Mouse (Mus musculus) lung, embryonic 16.5 days (tissue): ENCODE results near the gene Dnaic1. TPM values are rescaled to one million over a fixed set of nuclear protein-coding genes. Genes with fewer than 3 reads are reported as not detected.

Experiments
- ATAC-seq: fragments of 200-750 bp; cut with Nextera tagmentation; 2 replicates; pipeline ENCODE4 v1.8.0; 2017; ENCODE audit warnings: low read depth, mild to moderate bottlenecking, moderate library complexity
- H3K27ac ChIP-seq: fragments of 300-500 bp; sonication (generic); 2 replicates; pipeline ENCODE4 v1.5.1; 2014; ENCODE audit warnings: mild to moderate bottlenecking, control low read depth, low read length
- H3K27me3 ChIP-seq: fragments of 300-500 bp; sonication (generic); 2 replicates; pipeline ENCODE4 v1.6.1; 2014; ENCODE audit warnings: low read depth, low read length, mixed read lengths; ENCODE audit not compliant: control insufficient read depth, insufficient read depth
- H3K36me3 ChIP-seq: fragments of 300-500 bp; sonication (generic); 2 replicates; pipeline ENCODE4 v1.6.1; 2014; ENCODE audit warnings: low read length; ENCODE audit not compliant: control insufficient read depth, insufficient read depth
- H3K4me1 ChIP-seq: fragments of 300-500 bp; sonication (generic); replicated peaks from 2 replicates; pipeline ENCODE4 v1.6.1; 2014; ENCODE audit warnings: low read length, mixed read lengths; ENCODE audit not compliant: control insufficient read depth, insufficient read depth
- H3K4me2 ChIP-seq: fragments of 300-500 bp; sonication (generic); 2 replicates; pipeline ENCODE4 v1.6.1; 2014; ENCODE audit warnings: low read depth, low read length, control low read depth
- H3K4me3 ChIP-seq: fragments of 300-500 bp; sonication (generic); 2 replicates; pipeline ENCODE4 v1.5.1; 2014; ENCODE audit warnings: mild to moderate bottlenecking, low read length, control low read depth
- H3K9ac ChIP-seq: fragments of 300-500 bp; sonication (generic); 2 replicates; pipeline ENCODE4 v1.6.1; 2014; ENCODE audit warnings: low read length, control low read depth
- H3K9me3 ChIP-seq: fragments of 300-500 bp; sonication (generic); 2 replicates; pipeline ENCODE4 v1.6.1; 2016; ENCODE audit warnings: low read length; ENCODE audit not compliant: control insufficient read depth
- WGBS: fragments of 180-500 bp; shearing (Covaris S2); extraction: QIAGEN DNeasy Blood & Tissue Kit; methylation state at CpG from one replicate; pipeline ENCODE4 v1.1.7; 2014; 5-methylcytosine and 5-hydroxymethylcytosine counted together
- polyA plus RNA-seq: library from polyadenylated mRNA; unstranded; fragments of >200 nt; fragmentation: Nextera tagmentation; extraction: Ambion mirVana; gene quantifications from 2 replicates; pipeline ENCODE4 v1.2.1, GENCODE M21; 2015

Dnaic1 gene
- 2.9 and 4.0 TPM in 2 replicates for polyA plus RNA-seq

GRCm38 (mm10) chr4:41569411-41569885 lies at the start of gene Dnaic1, which contains the start of gene Fam219a:
Gene Dnaic1 (plus strand): TSS chr4:41569775.
Gene Fam219a (minus strand): TSS chr4:41569538.
- WGBS, result under 1% methylated on average over 36 of the region's 41 CpGs

DNA sequence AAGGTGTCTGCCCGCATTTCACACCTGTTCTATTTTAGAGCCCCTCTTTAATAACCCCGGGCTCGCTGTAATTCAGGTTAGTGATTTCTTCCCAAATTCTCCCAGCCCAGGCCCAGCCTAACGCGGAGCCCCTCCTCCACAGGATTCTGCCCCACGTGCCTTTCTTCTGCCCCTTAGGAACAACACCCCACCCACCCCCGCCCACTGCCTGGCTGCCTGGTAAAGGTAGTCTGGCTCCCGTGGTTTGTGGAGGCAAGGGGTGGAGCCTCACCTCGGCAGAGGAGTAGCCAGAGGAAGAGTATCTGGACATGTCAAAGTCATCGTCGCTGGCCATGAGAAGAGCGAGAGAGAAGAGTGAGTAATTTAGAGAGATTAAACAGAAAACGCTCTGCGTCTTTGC lies 48.9 kb upstream of the Dnaic1 start:
- H3K4me3 ChIP-seq, result no peak overlapping the region
- H3K9ac ChIP-seq, result no peak overlapping the region
- no peaks in the 10 kb centered on the region for H3K36me3 ChIP-seq
- H3K27ac ChIP-seq, result no peak overlapping the region
- H3K4me1 ChIP-seq, result no peaks in the 10 kb centered on the region
- 36% methylated on average over 14 of the region's 14 CpGs for WGBS
- H3K9me3 ChIP-seq, result no peaks in the 10 kb centered on the region
- no peak for ATAC-seq
- no peak overlapping the region for H3K4me2 ChIP-seq
- no peaks in the 10 kb centered on the region for H3K27me3 ChIP-seq

More at GRCm38 (mm10) chr4:41569411-41569885, at the start of gene Dnaic1, which contains the start of gene Fam219a:
- ATAC-seq, result peak; percentile 99
- peak within 1 kb of the TSS; percentile 76 for H3K4me2 ChIP-seq
- H3K9ac ChIP-seq, result peak within 1 kb of the TSS; percentile 75
- no peaks in the 10 kb centered on the region; the same call in 1 of the 2 replicates for H3K27me3 ChIP-seq
- peak within 1 kb of the TSS; percentile 19; the same call in 1 of the 2 replicates for H3K27ac ChIP-seq
- no peaks in the 10 kb centered on the region for H3K9me3 ChIP-seq
- no peaks in the 10 kb centered on the region for H3K36me3 ChIP-seq
- peaks cover 6% of the 10 kb centered on the region; the same call in 1 of the 2 replicates for H3K4me1 ChIP-seq
- peak within 1 kb of the TSS; percentile 80 for H3K4me3 ChIP-seq

DNA sequence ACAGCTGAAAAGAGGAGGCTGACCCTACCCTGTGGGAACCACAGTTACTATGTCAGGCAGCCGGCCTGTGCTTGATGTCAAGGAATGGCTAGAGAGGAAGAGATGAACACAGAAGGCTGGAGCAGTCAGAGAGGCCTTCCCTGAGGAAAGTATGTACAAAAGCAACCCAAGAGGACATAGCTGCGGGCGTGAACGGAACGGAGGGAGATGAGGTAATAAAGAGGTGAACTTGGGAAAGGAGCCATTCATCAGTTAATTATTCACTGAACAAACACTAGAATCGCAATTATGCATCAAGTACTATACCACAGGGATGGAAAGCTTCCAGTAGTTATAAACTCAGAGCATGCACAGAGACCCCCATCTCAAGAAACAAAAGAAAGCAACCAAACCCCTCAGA lies 47.4 kb upstream of the Dnaic1 start:
- H3K27ac ChIP-seq, result no peak overlapping the region
- H3K4me3 ChIP-seq, result no peak overlapping the region
- H3K9ac ChIP-seq, result no peak overlapping the region
- WGBS, result 54% methylated on average over 6 of the region's 6 CpGs
- H3K4me2 ChIP-seq, result no peak overlapping the region
- H3K27me3 ChIP-seq, result no peaks in the 10 kb centered on the region
- ATAC-seq, result 0 out of 2 replicates have a peak, but pooled peaks have one; percentile 15
- no peaks in the 10 kb centered on the region for H3K36me3 ChIP-seq
- no peaks in the 10 kb centered on the region for H3K4me1 ChIP-seq
- H3K9me3 ChIP-seq, result no peaks in the 10 kb centered on the region

GRCm38 (mm10) chr4:41522788-41523187 lies 46.8 kb upstream of the Dnaic1 start:
- ATAC-seq, result no peak
- no peaks in the 10 kb centered on the region for H3K27me3 ChIP-seq
- H3K9ac ChIP-seq, result no peak overlapping the region
- no peak overlapping the region for H3K27ac ChIP-seq
- H3K4me2 ChIP-seq, result no peak overlapping the region
- WGBS, result 32% methylated on average over 5 of the region's 5 CpGs
- H3K36me3 ChIP-seq, result no peaks in the 10 kb centered on the region
- H3K9me3 ChIP-seq, result no peaks in the 10 kb centered on the region
- H3K4me3 ChIP-seq, result no peak overlapping the region
- H3K4me1 ChIP-seq, result no peaks in the 10 kb centered on the region

DNA sequence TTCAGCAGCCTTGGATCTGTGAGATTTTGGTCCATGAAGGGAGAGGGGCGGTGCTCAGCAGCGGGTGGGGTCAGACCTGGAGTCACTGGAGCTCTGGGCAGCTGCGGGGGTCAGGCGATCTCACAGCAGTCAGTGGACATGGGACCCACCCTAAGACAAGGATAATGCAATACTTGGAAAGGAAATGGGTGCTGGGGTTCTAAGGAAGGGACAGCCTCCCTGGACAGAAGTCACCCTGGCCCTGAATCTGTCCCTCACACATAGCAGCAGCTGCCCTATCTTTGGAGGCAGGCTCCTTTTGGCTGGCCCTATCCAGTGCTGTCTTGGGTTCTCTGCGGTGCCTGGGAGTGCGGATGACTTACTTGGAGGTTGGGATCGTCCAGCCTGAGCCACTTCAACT lies 45.7 kb upstream of the Dnaic1 start:
- H3K27me3 ChIP-seq, result no peaks in the 10 kb centered on the region

GRCm38 (mm10) chr4:41524829-41525228 lies 44.7 kb upstream of the Dnaic1 start:
- no peaks in the 10 kb centered on the region for H3K9me3 ChIP-seq
- H3K4me1 ChIP-seq, result 0 out of 2 replicates have a peak, but pooled peaks cover 2% of the 10 kb centered on the region
- 60% methylated on average over 9 of the region's 9 CpGs for WGBS
- H3K4me3 ChIP-seq, result no peak overlapping the region
- H3K27ac ChIP-seq, result no peak overlapping the region
- H3K27me3 ChIP-seq, result no peaks in the 10 kb centered on the region
- no peaks in the 10 kb centered on the region for H3K36me3 ChIP-seq
- no peak overlapping the region for H3K4me2 ChIP-seq
- H3K9ac ChIP-seq, result no peak overlapping the region
- no peak for ATAC-seq

More for the DNA sequence above, 45.7 kb upstream of the Dnaic1 start:
- 72% methylated on average over 7 of the region's 7 CpGs for WGBS
- Histone ChIP-seq H3K4me1 (0 out of 2 replicates have a peak, but pooled peaks cover 2% of the 10 kb centered on the region), H3K27ac (no peak overlapping the region), H3K4me2 (no peak overlapping the region), H3K4me3 (no peak overlapping the region), H3K9me3 (no peaks in the 10 kb centered on the region), H3K36me3 (no peaks in the 10 kb centered on the region), H3K9ac (no peak overlapping the region)
- no peak for ATAC-seq

DNA sequence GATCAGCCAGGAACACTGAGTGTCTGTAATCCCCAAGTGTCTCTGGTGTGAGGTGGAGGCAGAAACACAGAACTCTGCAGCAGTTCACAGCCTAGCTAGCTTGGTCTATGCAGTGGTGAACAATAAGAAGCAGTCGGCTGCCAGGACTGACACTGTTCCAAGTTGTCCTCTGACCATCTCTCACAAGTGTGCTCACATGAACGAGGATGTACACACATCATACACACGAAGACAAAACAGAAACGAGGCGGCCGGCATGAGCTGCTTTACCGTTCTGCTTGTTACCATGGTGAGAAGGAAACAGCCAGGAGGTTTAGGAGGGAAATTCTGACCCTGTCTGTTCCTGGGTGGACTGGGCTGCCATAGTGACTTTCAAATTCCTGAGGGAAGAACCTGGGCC lies 43.0 kb upstream of the Dnaic1 start:
- no peak overlapping the region for H3K4me2 ChIP-seq
- H3K4me1 ChIP-seq, result 0 out of 2 replicates have a peak, but pooled peaks cover 2% of the 10 kb centered on the region
- 51% methylated on average over 7 of the region's 7 CpGs for WGBS
- no peak overlapping the region for H3K9ac ChIP-seq
- ATAC-seq, result no peak
- H3K4me3 ChIP-seq, result no peak overlapping the region
- no peaks in the 10 kb centered on the region for H3K27me3 ChIP-seq
- H3K27ac ChIP-seq, result no peak overlapping the region
- H3K9me3 ChIP-seq, result no peaks in the 10 kb centered on the region
- no peaks in the 10 kb centered on the region for H3K36me3 ChIP-seq

GRCm38 (mm10) chr4:41527076-41527475 lies 42.5 kb upstream of the Dnaic1 start:
- Histone ChIP-seq H3K4me3 (no peak overlapping the region), H3K9ac (no peak overlapping the region), H3K4me2 (no peak overlapping the region), H3K36me3 (no peaks in the 10 kb centered on the region), H3K4me1 (0 out of 2 replicates have a peak, but pooled peaks cover 2% of the 10 kb centered on the region), H3K27ac (no peak overlapping the region), H3K9me3 (no peaks in the 10 kb centered on the region), H3K27me3 (no peaks in the 10 kb centered on the region)
- WGBS, result 39% methylated on average over 13 of the region's 13 CpGs
- ATAC-seq, result no peak

GRCm38 (mm10) chr4:41527996-41528395 lies 41.6 kb upstream of the Dnaic1 start:
- 20% methylated on average over 8 of the region's 8 CpGs for WGBS
- H3K4me2 ChIP-seq, result no peak overlapping the region
- H3K36me3 ChIP-seq, result no peaks in the 10 kb centered on the region
- H3K27me3 ChIP-seq, result no peaks in the 10 kb centered on the region
- 0 out of 2 replicates have a peak, but pooled peaks cover 2% of the 10 kb centered on the region for H3K4me1 ChIP-seq
- H3K4me3 ChIP-seq, result no peak overlapping the region
- H3K9ac ChIP-seq, result no peak overlapping the region
- 0 out of 2 replicates have a peak, but pooled peaks have one; percentile 15 for ATAC-seq
- H3K9me3 ChIP-seq, result no peaks in the 10 kb centered on the region
- no peak overlapping the region for H3K27ac ChIP-seq
